Mouse (Mus musculus) stomach, postnatal 0 days (tissue): ENCODE measurements around the gene Tsnaxip1. TPM values are rescaled to one million over a fixed set of nuclear protein-coding genes. Genes with fewer than 3 reads are reported as not detected.

Source experiments
- ATAC-seq: fragments of 200-750 bp; cut with Nextera tagmentation; 2 replicates; pipeline ENCODE4 v1.8.0; 2017; ENCODE audit not compliant: low FRiP score, low TSS enrichment
- DNase-seq: peaks from one replicate; pipeline ENCODE4 v3.0.0-alpha.2; 2016; ENCODE audit warnings: low spot score
- H3K27ac ChIP-seq: fragments of 300-500 bp; sonication (generic); replicated peaks from 2 replicates; pipeline ENCODE4 v1.5.1; 2014; ENCODE audit warnings: mild to moderate bottlenecking, control low read depth
- H3K27me3 ChIP-seq: fragments of 300-500 bp; sonication (generic); 2 replicates; pipeline ENCODE4 v1.6.1; 2014; ENCODE audit warnings: low read length; ENCODE audit not compliant: control insufficient read depth, insufficient read depth
- H3K36me3 ChIP-seq: fragments of 300-500 bp; sonication (generic); 2 replicates; pipeline ENCODE4 v1.6.1; 2014; ENCODE audit warnings: low read length, mixed read lengths; ENCODE audit not compliant: control insufficient read depth, insufficient read depth
- H3K4me1 ChIP-seq: fragments of 300-500 bp; sonication (generic); replicated peaks from 2 replicates; pipeline ENCODE4 v1.6.1; 2014; ENCODE audit warnings: antibody characterized with exemption; ENCODE audit not compliant: control insufficient read depth, insufficient read depth
- H3K4me2 ChIP-seq: fragments of 300-500 bp; sonication (generic); replicated peaks from 2 replicates; pipeline ENCODE4 v1.6.1; 2014; ENCODE audit warnings: low read depth, mild to moderate bottlenecking, control low read depth, moderate library complexity
- H3K4me3 ChIP-seq: fragments of 300-500 bp; sonication (generic); 2 replicates; pipeline ENCODE4 v1.5.1; 2014; ENCODE audit warnings: low read depth, low read length, control low read depth
- H3K9ac ChIP-seq: fragments of 300-500 bp; sonication (generic); 2 replicates; pipeline ENCODE4 v1.6.1; 2014; ENCODE audit warnings: mild to moderate bottlenecking, low read length, control low read depth, mixed read lengths
- H3K9me3 ChIP-seq: fragments of 300-500 bp; sonication (generic); 2 replicates; pipeline ENCODE4 v1.6.1; 2016; ENCODE audit warnings: low read length; ENCODE audit not compliant: control insufficient read depth
- CTCF ChIP-seq: IDR thresholded peaks from 2 replicates; pipeline ENCODE4 v1.5.1; 2016; ENCODE audit warnings: antibody characterized with exemption, low read depth, mild to moderate bottlenecking, moderate library complexity
- EP300 ChIP-seq: optimal IDR thresholded peaks from 2 replicates; pipeline ENCODE3; 2016; ENCODE audit warnings: antibody characterized with exemption
- WGBS: fragments of 180-500 bp; shearing (Covaris S2); extraction: QIAGEN DNeasy Blood & Tissue Kit; methylation state at CpG from one replicate; pipeline ENCODE4 v1.1.7; 2014; 5-methylcytosine and 5-hydroxymethylcytosine counted together
- polyA plus RNA-seq: library from polyadenylated mRNA; unstranded; fragments of >200 nt; fragmentation: Nextera tagmentation; extraction: Ambion mirVana; gene quantifications from 2 replicates; pipeline ENCODE4 v1.2.1, GENCODE M21; 2015

Tsnaxip1 gene
- polyA plus RNA-seq, 1 experiment from 2014 or later = not detected

- ATAC-seq = no peak
- no peak overlapping the region for H3K4me2 ChIP-seq
- no peaks in the 10 kb centered on the region for H3K27me3 ChIP-seq
Observed at GRCm38 (mm10) chr8:105801153-105801904, 26.2 kb upstream of the Tsnaxip1 start.

GRCm38 (mm10) chr8:105804797-105805196 lies 22.7 kb upstream of the Tsnaxip1 start:
- H3K36me3 ChIP-seq = no peaks in the 10 kb centered on the region
- no peak overlapping the region for H3K4me3 ChIP-seq
- no peaks in the 10 kb centered on the region for H3K4me1 ChIP-seq
- TF ChIP-seq CTCF = no peak
- TF ChIP-seq EP300 = no peak
- H3K27ac ChIP-seq = peak overlapping the region; percentile 31; the same call in 1 of the 2 replicates
- no peaks in the 10 kb centered on the region for H3K9me3 ChIP-seq
- WGBS = 72% methylated on average over 7 of the region's 7 CpGs
- DNase-seq = no peak
- ATAC-seq = no peak
- no peaks in the 10 kb centered on the region for H3K27me3 ChIP-seq
- no peak overlapping the region for H3K4me2 ChIP-seq
- no peak overlapping the region for H3K9ac ChIP-seq

More at GRCm38 (mm10) chr8:105801153-105801904, 26.2 kb upstream of the Tsnaxip1 start:
- no peak for TF ChIP-seq EP300
- TF ChIP-seq CTCF = no peak
- H3K36me3 ChIP-seq = no peaks in the 10 kb centered on the region
- H3K9ac ChIP-seq = no peak overlapping the region
- no peak for DNase-seq
- H3K4me1 ChIP-seq = 0 out of 2 replicates have a peak, but pooled peaks cover 3% of the 10 kb centered on the region
- no peaks in the 10 kb centered on the region for H3K9me3 ChIP-seq
- no peak overlapping the region for H3K4me3 ChIP-seq
- 81% methylated on average over 6 of the region's 6 CpGs for WGBS
- H3K27ac ChIP-seq = no peak overlapping the region

GRCm38 (mm10) chr8:105805346-105805745 lies 22.2 kb upstream of the Tsnaxip1 start:
- Histone ChIP-seq H3K4me2 (no peak overlapping the region), H3K27me3 (no peaks in the 10 kb centered on the region), H3K9me3 (no peaks in the 10 kb centered on the region), H3K36me3 (no peaks in the 10 kb centered on the region), H3K9ac (no peak overlapping the region), H3K4me1 (no peaks in the 10 kb centered on the region), H3K4me3 (no peak overlapping the region), H3K27ac (peak overlapping the region; percentile 31)
- 55% methylated on average over 3 of the region's 3 CpGs for WGBS
- TF ChIP-seq EP300 (no peak), CTCF (no peak)
- DNase-seq = no peak
- peak; percentile 75 for ATAC-seq

- Histone ChIP-seq H3K27me3 (no peaks in the 10 kb centered on the region), H3K36me3 (no peaks in the 10 kb centered on the region), H3K4me1 (no peaks in the 10 kb centered on the region), H3K9ac (no peak overlapping the region), H3K4me2 (no peak overlapping the region), H3K4me3 (no peak overlapping the region), H3K27ac (peak overlapping the region; percentile 1; the same call in 1 of the 2 replicates), H3K9me3 (no peaks in the 10 kb centered on the region)
- ATAC-seq (no peak), DNase-seq (no peak)
- WGBS = 77% methylated on average over 1 of the region's 1 CpGs
- TF ChIP-seq CTCF (no peak), EP300 (no peak)
Observed at GRCm38 (mm10) chr8:105805964-105806363, 21.6 kb upstream of the Tsnaxip1 start.

GRCm38 (mm10) chr8:105807766-105808165 lies 19.8 kb upstream of the Tsnaxip1 start:
- WGBS = 73% methylated on average over 5 of the region's 5 CpGs
- H3K27me3 ChIP-seq = no peaks in the 10 kb centered on the region
- no peaks in the 10 kb centered on the region for H3K4me1 ChIP-seq
- no peaks in the 10 kb centered on the region for H3K36me3 ChIP-seq
- DNase-seq = no peak
- no peak for TF ChIP-seq CTCF
- TF ChIP-seq EP300 = no peak
- H3K4me2 ChIP-seq = no peak overlapping the region
- no peak overlapping the region for H3K9ac ChIP-seq
- no peaks in the 10 kb centered on the region for H3K9me3 ChIP-seq
- no peak for ATAC-seq
- H3K27ac ChIP-seq = no peak overlapping the region
- no peak overlapping the region for H3K4me3 ChIP-seq

GRCm38 (mm10) chr8:105808480-105808879 lies 19.1 kb upstream of the Tsnaxip1 start:
- no peak for TF ChIP-seq CTCF
- TF ChIP-seq EP300 = no peak
- Histone ChIP-seq H3K4me1 (no peaks in the 10 kb centered on the region), H3K36me3 (no peaks in the 10 kb centered on the region), H3K9me3 (no peaks in the 10 kb centered on the region), H3K9ac (no peak overlapping the region), H3K27me3 (no peaks in the 10 kb centered on the region), H3K27ac (no peak overlapping the region), H3K4me2 (no peak overlapping the region), H3K4me3 (no peak overlapping the region)
- WGBS = 92% methylated on average over 2 of the region's 2 CpGs
- DNase-seq (no peak), ATAC-seq (peak; percentile 46; the same call in 1 of the 2 replicates)
